Mouse (Mus musculus) neural tube, embryonic 11.5 days (tissue): Measurements from ENCODE around the gene Olfr1344. TPM values are rescaled to one million over a fixed set of nuclear protein-coding genes. Genes with fewer than 3 reads are reported as not detected.

ENCODE experiments used
- polyA plus RNA-seq: library from polyadenylated mRNA; unstranded; fragments of >200 nt; fragmentation: Nextera tagmentation; extraction: Ambion mirVana; gene quantifications from 2 replicates; pipeline ENCODE4 v1.2.1, GENCODE M21; 2014

The Olfr1344 gene
- polyA plus RNA-seq, 1 experiment from 2014 or later = not detected

Other genes starting within 250 kb of the Olfr1344 start
- not detected in 2 replicates for gene Galp, start 241.6 kb upstream of the Olfr1344 start, polyA plus RNA-seq
- not detected in 2 replicates for gene Zscan5b, start 216.4 kb upstream of the Olfr1344 start, polyA plus RNA-seq
- not detected in 2 replicates for gene Epp13, start 186.0 kb upstream of the Olfr1344 start, polyA plus RNA-seq
- 11.0 and 14.0 TPM in 2 replicates for gene Zfp667, start 152.1 kb upstream of the Olfr1344 start, polyA plus RNA-seq
- 8.2 and 9.4 TPM in 2 replicates for gene Zfp583, start 107.4 kb upstream of the Olfr1344 start, polyA plus RNA-seq
- gene Gm3854, start 94.9 kb upstream of the Olfr1344 start, polyA plus RNA-seq = 2.7 and 3.3 TPM in 2 replicates
- 3.0 and 3.3 TPM in 2 replicates for gene Zfp78, start 75.4 kb upstream of the Olfr1344 start, polyA plus RNA-seq
- gene Zfp28, start 55.4 kb upstream of the Olfr1344 start, polyA plus RNA-seq = 14.4 and 14.9 TPM in 2 replicates
- gene Smim17, start 40.0 kb upstream of the Olfr1344 start, polyA plus RNA-seq = 0.07 and 0.33 TPM in 2 replicates
- not detected in 2 replicates for gene Gm20715, start 28.4 kb upstream of the Olfr1344 start, polyA plus RNA-seq
- gene Olfr1336, start 17.5 kb downstream of the Olfr1344 start, polyA plus RNA-seq = not detected in 2 replicates
- not detected in 2 replicates for gene Olfr1346, start 28.4 kb downstream of the Olfr1344 start, polyA plus RNA-seq
- not detected in 2 replicates for gene Olfr5, start 48.3 kb downstream of the Olfr1344 start, polyA plus RNA-seq
- gene Olfr1347, start 61.1 kb downstream of the Olfr1344 start, polyA plus RNA-seq = not detected in 2 replicates
- not detected in 2 replicates for gene Olfr1348, start 70.1 kb downstream of the Olfr1344 start, polyA plus RNA-seq
- 0.19 TPM in 1 of 2 replicates, not detected in the other for gene Olfr1349, start 84.3 kb downstream of the Olfr1344 start, polyA plus RNA-seq
- not detected in 2 replicates for gene Olfr1350, start 126.2 kb downstream of the Olfr1344 start, polyA plus RNA-seq